Mouse (Mus musculus): ENCODE results near the gene AC109138.7.

- peak; percentile 95 for TF ChIP-seq CTCF (IDR thresholded peaks at IDR 0.05; ENCODE audit: borderline replicate concordance, control insufficient read depth, extremely low read depth, insufficient read depth, low read length, poor library complexity)
- no peak for TF ChIP-seq POLR2A (IDR thresholded peaks at IDR 0.05; ENCODE audit: control insufficient read depth, extremely low read depth, insufficient read depth, low read length, poor library complexity)
These were observed 7.2 kb upstream of the AC109138.7 start for GRCm38 (mm10) chr19:4206971-4207370.
